Mouse (Mus musculus) ES-CJ7 (cell line): ENCODE results near the gene Smarca5.

Experiments
- DNase-seq: peaks from one replicate; pipeline ENCODE4 v3.0.0; 2011; ENCODE audit warnings: low read depth, low spot score

The Smarca5 gene

DNA sequence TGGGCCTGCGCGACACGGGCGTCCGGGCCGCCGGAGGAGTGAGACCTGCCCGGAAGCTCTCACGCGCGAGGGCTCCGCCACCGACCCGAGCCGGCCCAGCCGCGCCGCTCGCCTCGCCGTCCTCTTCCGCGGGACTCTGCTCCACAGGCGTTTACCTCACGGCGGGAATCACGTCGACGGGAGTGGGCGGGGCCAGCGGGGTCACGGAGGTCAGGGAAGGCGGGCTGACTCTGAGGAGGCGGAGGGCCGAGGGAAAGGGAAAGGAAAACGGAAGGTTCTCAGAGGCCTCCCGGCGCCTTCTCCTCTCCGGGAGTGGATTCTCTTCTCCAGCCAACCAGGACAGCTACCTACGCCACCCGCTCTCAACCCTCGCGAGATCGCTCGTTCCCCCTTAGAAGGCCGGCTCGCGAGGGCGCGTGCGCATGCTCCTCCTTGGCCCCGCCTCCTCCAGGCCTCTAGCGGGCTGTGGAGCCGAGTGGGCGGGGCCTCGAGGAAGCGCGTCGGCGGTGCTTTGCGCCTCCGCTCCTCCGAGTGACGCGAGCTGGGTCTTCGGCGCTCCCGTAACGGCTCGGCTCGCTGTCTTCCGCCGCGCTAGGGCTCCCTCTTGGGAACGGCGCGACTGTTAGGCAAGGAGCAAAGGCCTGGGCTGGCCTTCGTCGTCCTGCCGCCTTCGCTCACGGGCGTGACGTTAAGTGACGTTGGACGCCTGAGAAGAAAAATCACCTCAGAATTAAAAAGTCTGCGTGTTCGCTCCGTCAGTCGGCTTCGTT is at the start of gene Smarca5:
Gene Smarca5, minus strand, starts transcription at position 343 of the 770 bp plus-strand sequence.
- DNase-seq = peak; percentile 93

DNA sequence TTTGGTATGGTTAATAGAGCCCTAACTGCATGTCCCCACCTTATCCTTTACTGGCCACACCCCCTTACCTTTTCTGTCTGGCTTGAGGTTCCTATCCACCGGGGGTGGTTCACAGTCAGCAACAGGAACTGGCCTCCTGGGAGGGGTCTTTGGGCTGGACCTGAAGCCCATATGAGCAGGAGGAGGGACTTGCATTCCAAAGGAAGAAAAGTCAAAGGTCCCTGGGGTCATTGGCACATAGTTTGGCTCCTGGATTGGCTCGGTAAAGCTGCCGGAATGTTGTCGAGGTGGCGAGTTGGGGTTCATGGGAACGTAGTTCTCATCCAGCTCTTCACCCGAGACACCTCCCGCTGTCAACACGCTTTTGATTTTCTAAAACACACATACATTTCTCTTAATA is 45.3 kb upstream of the Smarca5 start:
- DNase-seq = no peak

DNA sequence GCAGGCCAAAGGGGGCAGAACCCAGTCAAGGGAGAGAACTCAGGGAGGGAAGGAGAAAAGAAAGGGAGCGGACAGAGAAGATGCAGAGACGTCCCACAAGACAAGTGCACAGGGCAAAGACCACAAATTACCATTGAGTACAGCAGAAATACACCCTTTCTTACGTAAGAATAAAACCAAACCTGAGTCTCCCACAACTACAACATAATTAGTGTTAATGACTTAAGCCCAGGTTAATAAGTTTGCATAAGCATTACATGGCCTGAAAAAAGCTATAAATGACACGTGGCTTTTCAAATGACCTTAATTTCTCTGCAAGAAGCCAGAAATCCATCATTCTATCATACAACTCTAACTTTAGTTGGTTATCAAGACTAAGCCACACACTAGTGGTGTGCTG is 44.0 kb upstream of the Smarca5 start:
- no peak for DNase-seq

DNA sequence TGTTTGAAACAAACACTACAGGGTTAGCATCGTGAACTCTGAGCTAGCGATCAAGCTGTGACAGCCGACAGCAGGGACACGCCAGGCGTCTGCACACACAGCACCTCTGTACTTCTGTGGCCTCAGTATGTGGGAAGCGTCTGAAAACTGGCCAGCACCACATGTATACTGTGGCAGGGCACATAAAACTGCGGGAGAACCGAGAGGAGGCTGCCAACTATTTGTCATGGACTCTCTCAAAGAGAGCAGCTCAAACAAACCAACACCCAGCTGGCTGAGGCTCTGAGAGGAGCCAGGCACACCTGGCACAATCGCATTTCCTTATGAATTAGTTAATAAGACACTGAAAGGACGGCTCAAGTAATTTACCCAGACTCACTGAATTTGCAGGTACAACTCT is 42.0 kb upstream of the Smarca5 start:
- DNase-seq = no peak

DNA sequence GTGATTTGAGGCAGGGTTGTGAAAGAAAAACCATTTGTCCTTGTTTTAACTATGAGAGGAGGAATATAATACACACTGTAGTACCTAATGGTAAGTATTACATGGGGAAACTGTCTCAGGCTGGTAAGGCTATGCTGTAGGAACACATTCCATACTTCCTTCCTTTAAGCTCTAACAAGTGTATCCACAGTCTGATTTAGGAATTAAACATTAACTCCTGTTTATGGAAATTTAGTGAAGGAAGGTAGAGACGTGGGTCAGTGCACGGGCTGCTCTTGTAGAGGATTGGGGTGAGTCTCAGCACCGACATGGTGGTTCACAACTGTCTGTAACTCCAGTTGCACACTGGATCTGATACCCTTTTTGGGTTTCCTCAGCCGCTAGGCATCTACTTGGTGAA is 41.0 kb upstream of the Smarca5 start:
- DNase-seq = no peak

DNA sequence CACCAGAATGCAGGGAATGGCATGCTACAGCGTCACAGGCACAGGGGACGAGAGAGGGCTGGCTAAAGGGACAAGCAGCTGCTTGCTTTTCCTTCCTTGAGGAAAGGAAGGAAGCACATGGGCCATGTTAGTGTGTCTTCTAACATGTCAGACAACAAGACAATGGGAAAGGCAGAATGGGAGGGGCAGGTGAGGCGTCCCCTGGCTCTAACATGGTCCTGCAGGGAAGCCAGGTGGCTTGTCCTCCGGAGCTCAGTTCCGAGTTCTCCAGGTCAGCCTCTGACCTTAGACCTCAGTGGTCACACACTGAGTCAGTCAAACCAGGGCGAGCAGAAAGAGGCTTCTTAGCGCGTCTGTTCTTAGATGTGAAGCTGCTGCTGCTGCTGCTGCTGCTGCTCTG is 37.1 kb upstream of the Smarca5 start:
- no peak for DNase-seq

DNA sequence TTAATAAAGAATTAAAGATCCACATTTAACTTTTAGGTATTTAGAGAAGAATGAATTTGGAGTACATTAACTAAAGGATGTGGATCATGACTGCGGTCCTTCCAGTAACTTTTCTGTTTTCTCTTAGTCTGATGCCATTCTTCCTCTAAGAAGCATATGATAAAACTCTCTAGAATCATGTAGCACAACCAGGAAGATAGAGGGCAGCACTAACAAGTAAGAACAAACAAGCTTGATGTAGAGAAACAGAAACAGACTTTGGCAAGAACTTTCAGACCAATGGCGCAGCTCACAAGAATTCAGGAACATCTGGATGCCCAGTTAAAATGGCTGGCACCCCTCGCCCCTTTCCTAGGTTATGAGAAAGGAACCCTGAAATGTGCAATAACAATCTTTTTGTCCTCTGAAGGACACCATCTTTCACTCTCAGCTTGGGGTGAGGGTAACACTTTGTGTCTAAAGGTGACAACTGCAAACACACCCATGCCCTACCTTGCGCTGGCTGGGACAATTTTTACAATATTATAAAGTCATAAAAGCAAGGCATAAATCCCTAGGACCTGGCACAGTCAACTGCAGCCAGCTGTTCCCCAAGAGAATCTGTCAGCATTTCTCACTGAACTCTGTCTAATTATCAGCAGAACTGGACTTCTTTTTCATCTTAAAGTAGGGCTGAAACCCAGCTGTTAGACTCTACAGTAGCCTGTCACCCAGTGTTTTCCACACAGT is 33.6 kb upstream of the Smarca5 start:
- peak; percentile 46 for DNase-seq

DNA sequence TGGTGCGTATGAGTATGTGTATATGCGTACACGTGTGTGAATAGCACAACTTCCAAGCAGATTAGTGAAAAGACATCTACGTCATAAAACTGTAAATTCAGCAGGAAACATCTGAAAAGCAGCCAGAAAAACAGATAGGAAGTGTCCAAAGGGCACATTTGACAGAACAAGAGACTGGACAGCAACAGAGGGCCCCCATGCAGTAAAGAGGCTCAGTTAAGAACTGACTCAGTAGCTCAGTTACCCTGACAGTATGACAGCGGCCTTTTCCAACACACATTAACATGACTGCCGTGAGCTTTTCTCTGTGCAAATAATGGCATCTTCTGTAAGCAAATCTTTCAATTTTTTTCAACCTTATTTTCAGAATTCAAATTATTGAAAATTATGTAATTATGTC is 29.2 kb upstream of the Smarca5 start:
- no peak for DNase-seq

DNA sequence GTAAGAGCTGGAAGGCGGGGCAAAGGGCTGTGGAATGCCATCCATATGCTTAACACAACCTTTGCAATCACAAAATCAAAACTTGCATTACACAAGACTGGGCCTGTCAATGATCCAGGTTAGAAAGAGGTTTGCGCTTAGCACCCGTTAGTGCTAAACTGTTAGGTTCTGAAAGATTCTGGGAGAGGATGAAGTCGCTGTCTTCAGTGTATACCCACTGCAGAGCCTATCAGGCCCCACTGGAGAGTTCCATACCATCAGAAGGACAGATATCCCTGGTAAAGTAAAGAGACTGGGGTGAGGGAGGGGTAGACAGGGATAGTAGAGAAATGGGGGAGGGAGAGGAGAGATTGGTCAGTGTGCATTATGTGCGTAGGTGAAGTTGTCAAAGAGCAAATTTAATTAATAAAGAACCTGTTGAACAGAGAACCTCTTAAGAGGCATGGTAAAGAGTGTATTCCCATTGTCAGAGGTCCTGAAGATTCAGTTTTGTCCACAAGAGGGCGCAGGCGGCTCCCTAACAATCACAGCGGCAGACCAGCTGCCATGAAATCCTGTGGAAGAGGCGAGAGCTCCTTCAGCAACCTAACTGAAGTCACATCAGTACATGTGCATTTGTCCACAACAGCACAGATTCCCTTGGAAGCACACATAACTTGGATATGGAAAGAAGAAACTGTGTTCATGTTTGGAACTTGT is 13.9 kb upstream of the Smarca5 start:
- peak; percentile 88 for DNase-seq

DNA sequence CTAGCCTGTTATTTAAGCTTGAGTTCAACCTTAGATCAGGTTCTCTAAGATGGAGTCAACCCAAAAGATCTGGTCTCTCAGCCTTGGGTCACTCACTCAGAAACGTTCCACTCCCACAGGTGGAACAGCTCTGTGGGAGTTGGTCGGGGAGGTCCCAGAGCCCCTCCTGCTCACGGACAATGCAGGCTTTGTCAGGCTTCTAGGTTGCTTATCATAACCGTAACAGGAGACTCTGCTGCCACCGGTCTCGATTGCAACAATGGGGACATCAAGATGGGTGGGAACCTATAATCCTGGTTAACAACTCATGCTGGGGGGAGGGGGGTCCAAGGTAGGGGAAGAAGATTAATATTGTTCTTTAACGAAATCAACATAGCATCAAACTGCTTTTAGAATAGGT is 13.1 kb upstream of the Smarca5 start:
- DNase-seq = peak; percentile 32

DNA sequence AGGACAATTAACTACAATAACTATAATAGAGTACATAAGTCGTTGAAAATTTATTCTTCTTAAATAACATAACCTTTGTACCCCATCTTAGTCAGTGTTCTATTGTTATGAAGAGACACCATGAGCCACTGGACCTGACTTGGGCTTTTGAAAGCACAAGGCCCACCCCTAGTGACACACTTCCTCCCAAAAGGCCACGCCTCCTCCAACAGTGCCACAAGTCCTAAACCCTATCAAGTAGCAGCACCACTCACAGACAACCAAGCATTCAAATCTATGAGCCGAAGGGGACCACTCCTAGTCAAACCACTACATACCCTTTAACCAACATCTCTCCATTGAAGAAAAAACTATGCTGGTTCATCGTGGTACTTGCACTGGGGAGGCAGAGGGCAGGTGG is 9.8 kb upstream of the Smarca5 start:
- peak; percentile 61 for DNase-seq

DNA sequence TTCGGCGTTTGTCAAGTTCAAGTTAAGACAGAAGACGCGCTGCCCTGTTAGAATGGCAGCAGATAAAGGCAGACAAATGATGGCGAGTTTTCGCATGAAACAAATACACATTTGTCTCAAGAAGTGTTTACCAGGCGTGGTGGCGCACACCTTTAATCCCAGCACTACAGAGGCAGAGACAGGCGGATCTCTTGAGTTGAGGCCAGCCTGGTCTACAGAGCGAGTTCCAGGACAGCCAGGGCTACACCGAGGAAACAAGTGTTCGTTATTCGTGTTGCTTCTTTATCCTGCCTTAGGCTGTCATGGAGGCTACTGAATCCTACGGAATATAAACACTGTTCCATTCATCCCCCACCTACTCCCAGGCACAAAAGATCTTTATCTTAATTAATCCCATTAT is 635 bp upstream of the Smarca5 start:
- no peak for DNase-seq

DNA sequence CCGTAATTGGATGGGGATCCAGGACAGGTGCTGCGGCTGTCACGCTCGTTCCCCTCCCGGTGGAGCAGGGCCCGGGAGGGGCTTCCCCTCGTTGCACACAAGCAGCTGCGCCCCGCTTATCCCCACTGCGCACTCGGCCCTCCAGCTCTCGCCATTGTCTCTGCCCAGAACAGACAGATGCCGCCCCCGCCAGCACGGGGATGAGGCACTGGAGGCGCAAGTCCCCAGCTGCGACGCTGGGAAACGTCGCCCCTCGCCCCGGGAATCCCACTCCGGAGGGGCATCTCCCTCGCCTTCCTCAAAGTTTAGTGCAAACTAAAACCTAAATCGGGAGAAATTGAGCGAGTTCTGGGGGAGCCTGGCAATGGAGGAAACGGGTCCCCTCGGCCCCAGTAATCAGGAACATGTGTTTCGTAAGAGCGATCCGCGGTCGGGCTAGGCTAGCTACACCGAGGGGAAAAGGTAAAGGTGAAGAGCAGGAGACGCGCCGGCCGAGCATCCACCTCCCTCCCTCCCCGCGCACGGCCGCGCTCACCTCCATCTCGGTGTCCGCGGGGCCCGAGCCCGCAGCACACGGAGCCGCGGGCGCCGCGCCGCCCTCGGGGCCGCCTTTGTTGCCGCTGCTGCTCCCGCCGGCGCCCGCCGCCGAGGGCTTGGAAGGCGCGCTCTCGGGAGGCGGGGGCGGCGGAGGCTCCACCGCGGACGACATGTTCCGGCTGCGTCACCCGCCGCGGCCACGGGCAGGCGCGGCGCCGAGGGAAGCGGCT is 726 bp downstream of the Smarca5 start:
- DNase-seq = peak; percentile 55

DNA sequence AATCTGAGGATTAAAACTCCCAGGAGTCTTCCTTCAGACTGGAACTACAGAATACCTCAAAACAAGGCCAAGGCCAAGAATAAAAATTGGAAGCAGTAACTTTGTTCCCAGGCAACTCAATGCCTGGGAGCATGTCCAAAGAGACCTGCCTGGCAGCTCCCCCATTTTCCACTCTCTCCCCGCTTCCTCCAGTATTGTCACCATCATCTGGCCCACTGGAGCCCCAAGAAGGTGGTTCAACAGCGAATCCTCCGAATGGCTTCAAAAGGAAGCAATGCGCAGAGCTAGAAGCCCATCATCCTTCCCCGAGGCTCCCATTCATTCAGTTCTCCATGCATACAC is 1.3 kb downstream of the Smarca5 start:
- DNase-seq = no peak

DNA sequence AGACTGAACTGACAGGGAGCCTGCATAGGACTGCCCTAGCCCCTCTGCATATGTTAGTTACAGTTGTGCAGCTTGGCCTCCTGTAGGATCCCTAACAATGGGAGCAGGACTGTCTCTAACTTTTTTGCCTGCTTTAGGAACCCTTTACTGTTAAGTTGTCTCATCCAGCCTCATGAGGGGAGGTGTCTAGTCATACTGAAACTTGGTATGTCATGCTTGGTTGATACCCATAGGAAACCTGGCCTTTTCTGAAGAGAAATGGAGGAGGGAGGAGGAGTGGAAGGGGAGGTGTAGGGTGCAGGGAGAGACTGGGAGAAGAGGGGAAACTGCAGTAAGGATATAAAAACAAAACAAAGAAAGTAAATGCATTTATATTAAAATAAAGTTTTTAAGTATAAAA is 7.0 kb downstream of the Smarca5 start:
- DNase-seq = no peak

DNA sequence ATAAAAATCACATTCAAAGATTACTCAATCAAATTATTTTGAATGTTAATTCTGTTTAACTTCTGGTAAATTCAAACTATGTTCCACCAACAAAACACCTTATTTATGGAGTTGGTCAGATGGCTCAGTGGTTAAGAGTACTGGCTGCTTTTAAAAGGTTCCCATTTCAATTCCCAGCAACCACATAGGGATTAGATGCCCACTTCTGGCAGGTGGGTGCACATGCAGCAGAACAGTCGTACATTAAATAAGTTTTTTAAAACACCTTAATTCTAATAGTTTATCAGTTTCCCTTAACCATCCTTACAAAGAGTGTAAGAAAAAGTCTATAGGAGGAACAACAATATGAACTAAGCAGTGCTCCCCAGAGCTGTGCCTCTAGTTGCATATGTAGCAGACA is 24.8 kb downstream of the Smarca5 start:
- DNase-seq = no peak

DNA sequence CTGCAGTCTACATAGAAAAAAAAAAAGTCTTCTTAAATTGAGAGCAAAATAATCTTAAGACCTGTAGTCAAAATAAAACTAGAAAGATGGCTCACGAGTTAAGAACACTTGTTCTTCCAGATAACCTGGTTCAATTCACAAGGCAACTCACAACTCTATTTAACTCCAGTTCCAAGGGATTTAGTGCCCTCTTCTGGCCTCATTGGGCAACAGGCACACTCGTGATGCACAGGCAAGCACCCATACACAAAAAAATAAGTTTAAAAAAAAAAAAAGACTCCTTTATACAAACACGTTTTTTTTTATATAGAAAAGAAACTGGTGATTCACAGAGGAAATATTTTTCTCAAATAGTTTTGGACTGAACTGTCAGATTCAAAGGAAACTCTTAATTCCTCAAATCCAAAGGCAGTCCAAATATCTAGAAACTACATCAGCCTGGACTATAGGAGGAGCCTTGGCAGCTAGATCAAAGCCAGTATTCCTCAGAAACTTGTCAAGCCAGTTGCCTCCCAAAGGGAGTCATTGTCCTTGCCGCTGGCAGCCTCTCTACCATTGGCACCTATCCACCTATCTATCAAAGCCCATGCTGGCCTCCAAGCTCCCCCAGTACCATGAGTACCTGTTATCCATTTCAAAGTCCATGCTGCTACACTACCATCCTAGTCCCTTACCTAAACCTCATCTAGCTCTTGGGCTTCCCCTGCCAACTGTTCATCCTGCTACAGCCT is 28.5 kb downstream of the Smarca5 start:
- peak; percentile 80 for DNase-seq

DNA sequence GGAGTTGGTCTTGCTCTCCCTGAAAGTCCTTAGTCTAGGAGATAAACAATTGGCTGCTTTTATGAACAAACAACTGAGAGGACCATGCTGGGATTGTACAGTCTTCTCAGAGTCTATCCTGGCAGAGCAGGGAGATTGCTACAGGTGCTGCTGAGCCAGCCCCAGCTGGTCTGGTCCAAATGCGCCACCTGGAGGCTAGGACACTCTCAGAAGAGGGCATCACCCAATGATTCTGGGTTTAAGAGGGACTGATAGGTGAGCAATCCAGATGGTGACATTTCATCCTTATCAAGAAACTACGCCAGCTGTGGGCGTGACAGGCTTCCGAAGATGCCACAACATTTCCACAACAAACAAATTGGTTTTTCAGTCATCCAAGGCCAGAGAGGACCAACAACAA is 51.2 kb downstream of the Smarca5 start:
- peak; percentile 75 for DNase-seq

DNA sequence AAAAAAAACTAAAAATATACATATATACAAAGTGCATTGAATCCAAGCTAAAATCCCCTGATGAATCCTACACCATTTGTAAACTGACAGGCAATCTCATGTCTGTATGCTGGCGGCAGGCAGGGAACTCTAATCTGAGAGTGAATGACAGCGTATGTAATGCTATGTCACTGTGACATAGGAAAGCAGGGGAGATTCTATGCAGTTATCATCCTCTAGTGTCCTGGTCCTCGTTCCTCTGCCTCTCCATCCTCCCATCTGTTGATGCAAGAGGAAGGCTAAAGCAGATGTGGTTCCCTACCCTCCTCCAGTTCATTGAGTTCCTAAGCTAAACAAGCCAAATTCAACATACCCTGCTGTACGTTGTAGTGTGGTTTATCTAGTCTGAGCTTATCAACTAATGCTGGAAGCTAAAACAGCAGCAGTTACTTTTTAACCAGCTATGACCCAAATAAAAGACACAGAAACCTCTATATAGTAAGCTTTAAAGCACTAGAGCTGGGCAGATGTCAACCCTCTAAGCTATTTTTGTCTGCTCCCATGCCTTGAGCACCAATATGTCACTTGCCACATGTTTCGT is 55.5 kb downstream of the Smarca5 start:
- DNase-seq = no peak

DNA sequence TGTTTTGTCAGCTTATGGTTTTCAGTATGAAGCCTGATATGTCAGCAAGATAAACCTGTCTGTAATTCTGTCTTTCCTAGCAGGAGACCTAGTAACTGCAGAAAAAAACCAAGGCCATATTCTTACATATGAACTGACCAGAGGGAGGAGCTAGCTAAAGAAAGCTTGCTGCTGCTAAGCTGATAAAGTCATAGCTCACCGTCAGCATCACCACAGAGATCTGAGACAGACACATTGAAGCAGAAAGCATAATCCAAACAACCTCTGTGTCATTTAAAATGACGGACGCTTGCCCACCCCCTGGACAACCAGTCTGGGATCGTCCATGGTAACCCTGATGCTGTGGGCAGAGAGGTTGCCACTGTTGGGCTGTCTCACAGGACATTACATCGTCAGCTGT is 56.7 kb downstream of the Smarca5 start:
- no peak for DNase-seq
